Mouse (Mus musculus) embryonic facial prominence, embryonic 10.5 days (tissue): ENCODE measurements around the gene H2afb2. TPM values are rescaled to one million over a fixed set of nuclear protein-coding genes. Genes with fewer than 3 reads are reported as not detected.

Source experiments
- DNase-seq: peaks from one replicate; pipeline ENCODE4 v3.0.0-alpha.2; 2017; ENCODE audit warnings: low spot score
- H3K27ac ChIP-seq: fragments of 300-500 bp; sonication (generic); replicated peaks from 2 replicates; pipeline ENCODE4 v1.5.1; 2016; ENCODE audit warnings: mild to moderate bottlenecking
- H3K27me3 ChIP-seq: fragments of 300-500 bp; sonication (generic); replicated peaks from 2 replicates; pipeline ENCODE4 v1.6.1; 2016; ENCODE audit warnings: low read depth, mild to moderate bottlenecking; ENCODE audit not compliant: poor library complexity, severe bottlenecking
- H3K36me3 ChIP-seq: fragments of 300-500 bp; sonication (generic); replicated peaks from 2 replicates; pipeline ENCODE4 v1.6.1; 2016; ENCODE audit warnings: mild to moderate bottlenecking, moderate library complexity
- H3K4me1 ChIP-seq: fragments of 300-500 bp; sonication (generic); 2 replicates; pipeline ENCODE4 v1.6.1; 2016
- H3K4me3 ChIP-seq: fragments of 300-500 bp; sonication (generic); 2 replicates; pipeline ENCODE4 v1.5.1; 2016; ENCODE audit warnings: mild to moderate bottlenecking, moderate library complexity
- H3K9me3 ChIP-seq: fragments of 300-500 bp; sonication (generic); 2 replicates; pipeline ENCODE4 v1.6.1; 2016; ENCODE audit warnings: mild to moderate bottlenecking
- WGBS: fragments of 180-500 bp; shearing (Covaris S2); methylation state at CpG from one replicate; pipeline ENCODE4 v1.1.7; 2016; 5-methylcytosine and 5-hydroxymethylcytosine counted together
- polyA plus RNA-seq: library from polyadenylated mRNA; unstranded; fragments of >200 nt; fragmentation: Nextera tagmentation; extraction: Ambion mirVana; gene quantifications from 2 replicates; pipeline ENCODE4 v1.2.1, GENCODE M21; 2016

Gene H2afb2
- polyA plus RNA-seq, result not detected in 2 replicates

DNA sequence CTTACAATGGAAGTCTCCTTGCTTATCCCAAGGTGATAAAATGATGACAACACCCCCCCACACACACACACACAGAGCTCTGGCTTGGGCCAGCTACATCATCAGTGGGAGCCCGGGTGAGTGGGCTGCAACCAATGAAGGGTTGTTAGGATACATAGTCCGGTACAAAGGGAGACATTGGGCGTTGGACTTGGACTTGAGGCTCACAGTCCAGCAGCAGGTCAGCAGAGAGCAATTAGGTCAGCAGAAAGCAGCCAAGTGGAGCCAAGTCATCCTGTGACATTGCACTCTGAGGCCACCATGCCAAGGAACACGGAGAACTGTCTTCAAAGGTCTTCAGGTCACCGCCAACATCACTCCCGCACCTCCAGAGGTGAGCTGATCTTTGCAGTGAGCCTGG, at the start of gene H2afb2:
Gene H2afb2 (plus strand): TSS at position 301 of the 400 bp plus-strand sequence.
- H3K27me3 ChIP-seq, result no peaks in the 10 kb centered on the region
- 87% methylated on average over 6 of the region's 6 CpGs for WGBS

More for the DNA sequence above, at the start of gene H2afb2:
- Histone ChIP-seq H3K4me3 (no peak within 1 kb of the TSS), H3K36me3 (no peaks in the 10 kb centered on the region), H3K4me1 (no peaks in the 10 kb centered on the region), H3K9me3 (no peaks in the 10 kb centered on the region), H3K27ac (no peak within 1 kb of the TSS)
- DNase-seq, result no peak

Other genes starting within 250 kb of the H2afb2 start
- not detected in 2 replicates for gene Cpxcr1, start 232.2 kb upstream of the H2afb2 start, polyA plus RNA-seq